Mouse (Mus musculus): ENCODE results near the gene Pms1. TPM values are rescaled to one million over a fixed set of nuclear protein-coding genes. Genes with fewer than 3 reads are reported as not detected.
"Not testable (repeated sequence)": the region's sequence is repeated elsewhere in the genome, so short reads cannot be mapped to it uniquely, and the experiment has no call there.

The Pms1 gene
- total and polyA plus RNA-seq, 2 experiments, result 2.5 to 7.9 TPM

- WGBS, result 18% methylated on average over 3 of the region's 3 CpGs
- H3K4me1 ChIP-seq (ENCODE audit: control insufficient read depth, insufficient read depth, low read length), result peaks cover 15% of the 10 kb centered on the region
- no peaks in the 10 kb centered on the region for H3K27me3 ChIP-seq (ENCODE audit: control insufficient read depth, insufficient read depth, low read length)
- peak; percentile 93 for DNase-seq (ENCODE audit: extremely low read depth, low read depth, low spot score)
- H3K79me2 ChIP-seq (ENCODE audit: control insufficient read depth, insufficient read depth, low read length), result peaks cover 10% of the 10 kb centered on the region; the same call in 1 of the 2 replicates
- H3K4me3 ChIP-seq (ENCODE audit: insufficient read depth, low read depth, low read length), result no peak overlapping the region
- no peak overlapping the region for H3K9ac ChIP-seq (ENCODE audit: low read depth, low read length)
- H3K36me3 ChIP-seq (ENCODE audit: control insufficient read depth, insufficient read depth, low read length), result no peaks in the 10 kb centered on the region
- H3K27ac ChIP-seq (replicated peaks; ENCODE audit: insufficient read depth, low read depth, low read length), result peak overlapping the region; percentile 63
- TF ChIP-seq POLR2A (IDR thresholded peaks at IDR 0.05; ENCODE audit: extremely low read depth, insufficient read depth, low read length) (no peak), CTCF (IDR thresholded peaks at IDR 0.05; ENCODE audit: low read depth, low read length) (no peak)
Measured at GRCm38 (mm10) chr1:53291197-53291596, 5.6 kb downstream of the Pms1 start.

DNA sequence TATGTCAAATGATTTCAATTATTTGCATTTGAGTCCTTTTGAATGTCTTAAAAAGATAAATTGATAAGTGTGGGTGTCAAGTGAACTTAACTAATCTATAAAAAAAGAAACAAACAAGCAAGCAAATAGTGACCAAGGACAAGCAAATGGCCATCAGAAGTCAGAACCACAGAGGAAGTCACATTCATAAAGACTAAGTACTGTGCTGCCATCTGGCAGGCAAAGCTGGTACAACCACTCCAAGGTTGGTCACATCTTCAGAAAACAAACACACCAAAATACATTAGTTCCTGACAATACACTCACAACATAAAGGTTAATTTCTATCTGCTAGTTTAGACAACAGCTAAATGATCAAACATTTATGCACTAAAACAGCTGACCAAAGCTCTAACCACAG, 24.2 kb downstream of the Pms1 start:
- Histone ChIP-seq H3K9ac (ENCODE audit: low read depth, low read length) (no peak overlapping the region), H3K4me1 (ENCODE audit: control insufficient read depth, insufficient read depth, low read length) (no peaks in the 10 kb centered on the region), H3K27me3 (ENCODE audit: control insufficient read depth, insufficient read depth, low read length) (no peaks in the 10 kb centered on the region), H3K36me3 (ENCODE audit: control insufficient read depth, insufficient read depth, low read length) (peaks cover 7% of the 10 kb centered on the region), H3K79me2 (ENCODE audit: control insufficient read depth, insufficient read depth, low read length) (no peaks in the 10 kb centered on the region), H3K27ac (replicated peaks; ENCODE audit: insufficient read depth, low read depth, low read length) (no peak overlapping the region), H3K4me3 (ENCODE audit: insufficient read depth, low read depth, low read length) (no peak overlapping the region)
- TF ChIP-seq POLR2A (IDR thresholded peaks at IDR 0.05; ENCODE audit: extremely low read depth, insufficient read depth, low read length), result no peak
- TF ChIP-seq CTCF (IDR thresholded peaks at IDR 0.05; ENCODE audit: low read depth, low read length), result no peak
- peak; percentile 26 for DNase-seq (ENCODE audit: extremely low read depth, low read depth, low spot score)

- no peaks in the 10 kb centered on the region for H3K79me2 ChIP-seq (ENCODE audit: control insufficient read depth, insufficient read depth, low read length)
- TF ChIP-seq CTCF (IDR thresholded peaks at IDR 0.05; ENCODE audit: low read depth, low read length) (no peak), POLR2A (IDR thresholded peaks at IDR 0.05; ENCODE audit: extremely low read depth, insufficient read depth, low read length) (no peak)
- DNase-seq (ENCODE audit: extremely low read depth, low read depth, low spot score), result no peak
- no peak overlapping the region for H3K4me3 ChIP-seq (ENCODE audit: insufficient read depth, low read depth, low read length)
- H3K9ac ChIP-seq (ENCODE audit: low read depth, low read length), result no peak overlapping the region
- H3K36me3 ChIP-seq (ENCODE audit: control insufficient read depth, insufficient read depth, low read length), result peaks cover 6% of the 10 kb centered on the region
- no peaks in the 10 kb centered on the region for H3K4me1 ChIP-seq (ENCODE audit: control insufficient read depth, insufficient read depth, low read length)
- H3K27ac ChIP-seq (replicated peaks; ENCODE audit: insufficient read depth, low read depth, low read length), result no peak overlapping the region
- 67% methylated on average over 3 of the region's 3 CpGs for WGBS
- no peaks in the 10 kb centered on the region for H3K27me3 ChIP-seq (ENCODE audit: control insufficient read depth, insufficient read depth, low read length)
Measured at GRCm38 (mm10) chr1:53269901-53270300, 26.9 kb downstream of the Pms1 start.

DNA sequence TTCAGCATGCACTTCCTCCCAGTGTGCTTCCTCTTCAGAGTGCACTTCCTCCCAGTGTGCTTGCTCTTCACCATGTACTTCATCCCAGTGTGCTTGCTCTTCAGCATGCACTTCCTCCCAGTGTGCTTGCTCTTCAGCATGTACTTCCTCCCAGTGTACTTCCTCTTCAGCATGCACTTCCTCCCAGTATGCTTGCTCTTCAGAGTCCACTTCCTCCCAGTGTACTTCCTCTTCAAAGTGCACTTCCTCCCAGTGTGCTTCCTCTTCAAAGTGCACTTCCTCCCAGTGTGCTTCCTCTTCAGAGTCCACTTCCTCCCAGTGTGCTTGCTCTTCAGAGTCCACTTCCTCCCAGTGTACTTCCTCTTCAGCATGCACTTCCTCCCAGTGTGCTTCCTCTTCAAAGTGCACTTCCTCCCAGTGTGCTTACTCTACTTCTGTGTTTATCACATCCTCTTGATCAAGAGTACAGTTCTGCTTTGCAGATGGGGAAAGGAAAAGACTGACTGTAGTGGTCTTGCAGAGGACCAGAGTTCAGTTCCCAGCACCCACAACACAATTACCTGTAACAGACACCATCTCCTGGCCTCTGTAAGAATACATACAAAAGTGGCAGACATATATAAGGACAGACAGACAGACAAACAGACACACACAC, 31.7 kb downstream of the Pms1 start:
- not testable (repeated sequence) for H3K27me3 ChIP-seq (ENCODE audit: control insufficient read depth, insufficient read depth, low read length); H3K4me3 ChIP-seq (ENCODE audit: insufficient read depth, low read depth, low read length); DNase-seq (ENCODE audit: extremely low read depth, low read depth, low spot score); H3K9ac ChIP-seq (ENCODE audit: low read depth, low read length); H3K79me2 ChIP-seq (ENCODE audit: control insufficient read depth, insufficient read depth, low read length); H3K4me1 ChIP-seq (ENCODE audit: control insufficient read depth, insufficient read depth, low read length); H3K27ac ChIP-seq (replicated peaks; ENCODE audit: insufficient read depth, low read depth, low read length); H3K36me3 ChIP-seq (ENCODE audit: control insufficient read depth, insufficient read depth, low read length)

GRCm38 (mm10) chr1:53226063-53226462, 70.8 kb downstream of the Pms1 start:
- Histone ChIP-seq H3K27me3 (ENCODE audit: control insufficient read depth, insufficient read depth, low read length) (no peaks in the 10 kb centered on the region), H3K79me2 (ENCODE audit: control insufficient read depth, insufficient read depth, low read length) (0 out of 2 replicates have a peak, but pooled peaks cover 2% of the 10 kb centered on the region), H3K4me1 (ENCODE audit: control insufficient read depth, insufficient read depth, low read length) (no peaks in the 10 kb centered on the region), H3K27ac (replicated peaks; ENCODE audit: insufficient read depth, low read depth, low read length) (no peak overlapping the region), H3K9ac (ENCODE audit: low read depth, low read length) (no peak overlapping the region), H3K36me3 (ENCODE audit: control insufficient read depth, insufficient read depth, low read length) (peaks cover 3% of the 10 kb centered on the region; the same call in 1 of the 2 replicates), H3K4me3 (ENCODE audit: insufficient read depth, low read depth, low read length) (no peak overlapping the region)
- TF ChIP-seq POLR2A (IDR thresholded peaks at IDR 0.05; ENCODE audit: extremely low read depth, insufficient read depth, low read length), result no peak
- no peak for TF ChIP-seq CTCF (IDR thresholded peaks at IDR 0.05; ENCODE audit: low read depth, low read length)
- WGBS, result 79% methylated on average over 1 of the region's 1 CpGs
- no peak for DNase-seq (ENCODE audit: extremely low read depth, low read depth, low spot score)

DNA sequence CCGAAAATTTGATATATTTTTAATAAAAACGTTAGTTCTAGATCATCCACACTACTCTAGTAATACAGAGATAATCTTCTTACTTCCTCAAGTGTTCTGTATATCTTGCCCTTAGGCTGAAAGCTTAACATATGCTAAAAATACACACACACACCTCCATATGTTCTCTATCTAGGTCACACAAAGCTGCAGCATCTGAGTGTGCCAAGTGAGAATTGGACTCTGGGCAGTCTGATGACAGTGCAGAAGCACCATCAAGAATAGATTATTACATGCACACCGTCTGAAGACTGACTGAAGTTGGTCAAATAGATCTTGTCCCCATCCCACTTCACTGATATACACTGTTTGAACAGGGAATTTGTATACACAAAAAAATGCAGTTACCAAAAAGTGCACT, 71.2 kb downstream of the Pms1 start:
- Histone ChIP-seq H3K9ac (ENCODE audit: low read depth, low read length) (no peak overlapping the region), H3K4me3 (ENCODE audit: insufficient read depth, low read depth, low read length) (no peak overlapping the region), H3K27ac (replicated peaks; ENCODE audit: insufficient read depth, low read depth, low read length) (no peak overlapping the region), H3K4me1 (ENCODE audit: control insufficient read depth, insufficient read depth, low read length) (no peaks in the 10 kb centered on the region), H3K36me3 (ENCODE audit: control insufficient read depth, insufficient read depth, low read length) (peaks cover 3% of the 10 kb centered on the region; the same call in 1 of the 2 replicates), H3K27me3 (ENCODE audit: control insufficient read depth, insufficient read depth, low read length) (no peaks in the 10 kb centered on the region), H3K79me2 (ENCODE audit: control insufficient read depth, insufficient read depth, low read length) (0 out of 2 replicates have a peak, but pooled peaks cover 2% of the 10 kb centered on the region)
- peak; percentile 4 for DNase-seq (ENCODE audit: extremely low read depth, low read depth, low spot score)
- TF ChIP-seq POLR2A (IDR thresholded peaks at IDR 0.05; ENCODE audit: extremely low read depth, insufficient read depth, low read length) (no peak), CTCF (IDR thresholded peaks at IDR 0.05; ENCODE audit: low read depth, low read length) (no peak)
- WGBS, result 78% methylated on average over 3 of the region's 3 CpGs
